Mouse (Mus musculus) regulatory T cell (primary cell): Measurements from ENCODE around the gene Rtn4rl1.

Experiments used
- in situ Hi-C: fragments of 300-600 bp; cut with MboI, MseI; formaldehyde crosslinking; loops from one replicate; pipeline ENCODE4 v1.15.1; 2025; ENCODE audit warnings: high pct_unique_total_duplicates

Rtn4rl1 gene

GRCm38 (mm10) chr11:75184986-75185385, 8.6 kb upstream of the Rtn4rl1 start:
- in situ Hi-C loops: no loop called here

GRCm38 (mm10) chr11:75189713-75190370, 3.7 kb upstream of the Rtn4rl1 start:
- in situ Hi-C loops: loop anchor here (5.0 kb wide), 1 partner anchor 97 kb away; no protein-coding TSS in a partner anchor

- in situ Hi-C loops: loop anchor here (5.0 kb wide), 1 partner anchor 97 kb away; no protein-coding TSS in a partner anchor
These were observed 3.2 kb upstream of the Rtn4rl1 start for GRCm38 (mm10) chr11:75190371-75190724.

DNA sequence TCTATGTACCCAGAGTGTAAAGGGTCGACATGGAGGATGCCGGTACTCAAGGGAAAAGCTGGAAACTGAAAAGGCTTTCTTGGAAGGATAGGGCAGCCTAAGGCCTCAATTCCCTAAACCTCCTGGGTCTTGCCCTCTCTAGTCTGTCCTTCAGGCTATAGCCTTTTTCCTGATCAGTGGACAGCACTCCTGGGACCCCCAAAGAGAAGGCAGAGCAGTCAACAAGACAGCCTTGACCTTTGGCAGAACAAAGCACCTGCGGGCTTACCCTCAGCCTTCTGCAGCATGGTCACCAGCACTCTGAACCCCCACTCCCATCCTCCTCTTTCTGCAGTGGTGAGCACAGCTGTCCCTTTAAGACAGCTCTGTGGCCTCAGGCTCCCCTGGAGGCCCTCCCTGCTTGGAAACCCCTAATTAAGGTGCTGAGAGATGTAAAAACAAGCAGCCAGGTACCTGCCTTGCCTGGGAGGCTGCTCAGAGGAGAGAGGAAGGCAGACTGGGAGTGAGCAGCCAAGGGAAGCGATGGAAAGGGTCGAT, 2.6 kb upstream of the Rtn4rl1 start, which contains the start of gene Dph1:
Gene Dph1, minus strand, starts transcription at position 337 of the 537 bp plus-strand sequence.
- in situ Hi-C loops: loop anchor here (5.0 kb wide), 1 partner anchor 96 kb away; no protein-coding TSS in a partner anchor

DNA sequence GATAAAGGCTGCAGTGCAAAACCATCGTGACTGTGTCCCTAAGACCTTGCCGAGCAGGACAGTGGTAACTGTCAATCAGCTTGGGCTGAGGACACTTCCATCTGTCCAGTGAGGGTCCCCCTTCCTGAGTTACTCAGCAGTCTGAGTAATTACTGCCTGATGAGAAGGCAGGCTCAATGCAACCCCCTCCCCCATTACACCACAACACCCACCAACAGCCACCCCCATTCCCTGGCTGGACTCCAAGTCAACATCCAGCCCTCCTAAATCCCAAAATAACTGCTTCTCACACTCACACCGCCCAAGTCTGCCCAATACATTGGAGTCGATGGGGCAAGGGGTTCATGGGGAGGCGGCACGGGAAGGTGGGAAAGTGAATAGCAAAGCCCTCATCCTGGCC, 1.7 kb upstream of the Rtn4rl1 start:
- in situ Hi-C loops: loop anchor here (5.0 kb wide), 1 partner anchor 95 kb away; no protein-coding TSS in a partner anchor

GRCm38 (mm10) chr11:75192336-75193214, 1.0 kb upstream of the Rtn4rl1 start:
- in situ Hi-C loops: loop anchor here (5.0 kb wide), 1 partner anchor 95 kb away; no protein-coding TSS in a partner anchor

- in situ Hi-C loops: loop anchor here (5.0 kb wide), 1 partner anchor 93 kb away; no protein-coding TSS in a partner anchor
These were observed 702 bp downstream of the Rtn4rl1 start for GRCm38 (mm10) chr11:75194121-75194849.

DNA sequence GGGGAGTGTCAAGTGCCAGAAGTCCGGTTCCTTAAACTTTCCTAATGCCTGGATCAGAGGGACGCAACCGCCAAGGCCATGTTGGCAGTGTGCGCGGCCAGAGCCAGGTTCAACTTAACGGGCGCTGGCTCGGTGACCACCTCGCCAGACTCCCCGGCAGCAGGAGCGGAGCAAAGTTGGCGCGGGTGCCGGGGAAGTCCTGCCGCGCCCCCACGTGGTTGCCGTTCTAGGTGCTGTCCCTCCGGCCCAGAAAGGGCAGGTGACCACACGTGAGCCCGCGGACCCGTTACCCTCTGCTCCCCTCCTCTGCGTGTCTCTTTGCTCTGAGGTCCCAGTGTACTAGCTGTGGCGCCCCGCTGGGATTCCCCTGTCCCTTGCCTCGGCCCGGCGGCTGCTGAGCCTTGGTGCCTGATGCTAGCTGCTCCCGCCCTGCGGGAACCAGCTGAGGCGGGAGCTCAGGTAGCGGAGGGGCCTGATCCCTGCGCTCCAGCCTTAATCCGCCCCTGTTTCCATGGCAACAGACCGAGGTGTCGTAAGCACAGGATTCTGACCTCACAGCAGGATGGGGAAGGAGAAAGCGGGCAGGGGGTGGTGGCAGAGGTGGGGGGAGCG, 1.4 kb downstream of the Rtn4rl1 start:
- in situ Hi-C loops: loop anchor here (5.0 kb wide), 1 partner anchor 92 kb away; no protein-coding TSS in a partner anchor

- in situ Hi-C loops: no loop called here
These were observed 2.5 kb downstream of the Rtn4rl1 start for GRCm38 (mm10) chr11:75196131-75196530.

DNA sequence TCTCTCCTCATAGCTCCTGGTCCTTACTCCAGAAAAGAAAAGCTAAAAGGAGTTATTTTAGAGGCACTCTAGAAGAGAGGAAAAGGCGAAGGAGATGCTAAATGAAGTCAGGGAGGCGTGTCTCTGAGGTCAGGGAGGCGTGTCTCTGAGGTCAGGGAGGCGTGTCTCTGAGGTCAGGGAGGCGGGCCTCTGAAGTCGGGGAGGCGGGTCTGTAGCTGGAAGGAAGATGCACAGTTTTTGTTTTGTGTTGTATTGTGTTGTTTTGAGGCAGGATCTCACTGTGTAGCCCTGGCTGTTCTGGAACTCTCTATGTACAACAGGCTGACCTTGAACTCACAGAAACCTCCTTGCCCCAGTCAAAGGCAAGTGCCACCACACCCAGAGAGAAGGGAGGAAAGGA, 4.4 kb downstream of the Rtn4rl1 start:
- in situ Hi-C loops: no loop called here

- in situ Hi-C loops: no loop called here
These were observed 5.2 kb downstream of the Rtn4rl1 start for GRCm38 (mm10) chr11:75198792-75199191.

DNA sequence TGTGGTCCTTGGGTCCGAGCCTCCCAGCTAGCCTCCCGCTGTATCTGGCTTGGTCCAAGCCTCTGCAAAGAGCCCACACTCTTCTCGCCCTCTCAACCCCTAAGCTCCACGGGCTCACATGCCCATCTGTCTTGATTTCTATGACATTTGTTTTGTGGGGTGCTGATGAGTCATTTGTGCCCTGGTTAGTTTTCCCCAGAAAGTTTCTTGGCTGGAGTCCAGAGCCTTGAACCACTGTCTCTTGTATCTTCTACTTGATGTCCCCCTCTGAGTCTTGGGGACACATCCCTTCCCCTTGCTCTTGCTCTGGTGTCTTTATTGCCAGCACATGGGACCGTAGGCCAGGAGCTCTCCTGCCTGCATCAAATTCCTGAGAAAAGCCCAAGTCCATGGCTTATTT, 6.4 kb downstream of the Rtn4rl1 start:
- in situ Hi-C loops: no loop called here

GRCm38 (mm10) chr11:75200935-75201334, 7.4 kb downstream of the Rtn4rl1 start:
- in situ Hi-C loops: no loop called here

DNA sequence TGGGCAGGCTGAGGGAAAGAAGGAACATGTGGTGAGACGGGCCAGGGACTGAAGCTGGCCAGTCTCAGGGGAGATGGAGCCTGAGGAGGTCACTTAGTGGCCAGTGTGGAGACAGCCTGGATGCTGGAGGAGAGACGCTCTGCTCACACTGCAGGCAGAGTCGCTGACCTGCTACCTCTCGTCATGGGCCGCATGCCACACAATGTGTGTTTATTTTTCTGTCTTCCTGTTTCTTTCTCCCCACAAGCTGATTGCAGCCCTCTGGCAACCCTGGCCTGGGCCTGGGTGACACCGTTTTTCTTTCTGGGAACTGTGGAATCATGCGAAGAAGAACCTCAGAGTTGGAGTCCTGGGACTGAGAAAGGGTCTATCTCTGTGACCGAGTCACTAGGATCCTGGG, 8.1 kb downstream of the Rtn4rl1 start:
- in situ Hi-C loops: no loop called here

- in situ Hi-C loops: no loop called here
These were observed 10.3 kb downstream of the Rtn4rl1 start for GRCm38 (mm10) chr11:75203926-75204325.

DNA sequence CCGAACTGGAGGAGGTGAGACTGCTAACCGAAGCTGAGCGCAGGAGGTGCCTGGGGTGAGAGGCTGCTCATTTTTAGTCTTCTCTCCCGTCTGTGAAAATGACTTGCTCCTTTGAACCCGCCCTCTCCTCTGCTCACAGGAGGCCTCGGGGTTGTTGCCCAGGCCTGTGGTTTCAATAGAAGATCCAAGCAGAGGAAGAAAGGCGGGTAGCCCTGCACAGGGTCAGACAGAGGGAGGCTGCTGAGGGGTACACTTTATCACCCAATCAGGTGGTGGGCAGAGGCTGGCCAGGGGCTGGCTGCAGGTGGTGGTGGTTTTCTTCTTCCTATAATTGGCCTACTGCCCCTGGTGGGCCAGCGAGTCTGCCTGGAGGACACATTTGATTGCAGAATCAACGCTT, 10.9 kb downstream of the Rtn4rl1 start:
- in situ Hi-C loops: no loop called here

GRCm38 (mm10) chr11:75206347-75206746, 12.8 kb downstream of the Rtn4rl1 start:
- in situ Hi-C loops: no loop called here

DNA sequence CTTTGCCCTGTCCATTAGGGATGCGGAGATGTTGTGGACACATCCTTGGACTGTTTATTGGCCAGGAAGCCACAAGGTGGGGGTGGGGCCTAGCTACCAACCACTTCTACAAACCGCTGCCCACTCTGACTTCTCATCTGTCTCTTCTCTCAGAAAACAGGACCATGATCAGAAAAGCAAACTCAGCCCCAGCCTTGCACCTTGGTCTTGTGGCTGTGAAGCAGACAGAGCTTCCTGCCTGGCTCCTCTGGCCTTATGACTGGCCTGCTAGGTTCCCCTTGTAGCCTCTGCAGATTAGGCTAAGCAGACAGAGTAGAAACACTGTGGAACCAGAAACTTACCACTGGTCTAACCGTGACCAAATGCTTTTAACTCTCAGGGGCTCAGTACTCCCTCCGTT, 15.8 kb downstream of the Rtn4rl1 start:
- in situ Hi-C loops: no loop called here

DNA sequence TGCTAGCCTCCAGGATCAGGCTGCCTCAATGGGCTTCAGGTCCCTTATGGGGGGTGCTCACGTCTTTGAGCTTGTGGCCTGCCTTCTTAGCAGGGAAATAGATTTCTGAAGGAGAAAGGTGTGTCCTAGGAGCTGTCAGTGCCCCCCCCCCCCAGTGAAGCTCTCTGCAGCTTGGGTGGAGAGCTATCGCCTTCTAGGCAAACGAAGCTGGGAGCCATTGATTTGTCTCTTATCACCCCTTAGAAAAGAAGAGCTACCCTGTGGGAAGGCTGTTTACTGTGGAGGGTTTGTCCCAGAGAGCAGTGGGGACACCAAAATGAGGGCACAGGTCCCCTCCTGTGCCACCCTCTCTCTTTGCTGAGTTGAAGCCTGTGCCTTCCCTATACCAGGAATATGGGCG, 16.5 kb downstream of the Rtn4rl1 start:
- in situ Hi-C loops: no loop called here

DNA sequence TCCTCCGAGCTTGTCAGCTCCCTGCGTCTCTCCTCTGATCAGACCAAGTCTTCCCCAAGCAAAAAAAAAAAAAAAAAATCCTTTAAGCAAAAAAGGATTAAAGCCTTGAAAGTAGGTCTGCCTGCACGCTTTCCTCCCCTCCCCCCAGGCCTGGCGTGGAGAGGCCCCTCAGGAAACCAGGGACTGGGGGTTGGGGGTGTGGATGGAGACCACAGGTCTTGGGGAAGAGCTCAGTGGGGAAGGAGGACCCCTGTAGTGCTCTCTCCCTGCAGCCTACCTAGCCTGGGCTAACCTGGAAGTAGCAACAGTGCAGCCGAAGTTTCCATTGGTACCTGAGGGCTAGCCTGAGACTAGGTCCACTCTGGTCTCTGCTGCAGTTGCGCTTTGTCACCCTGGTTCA, 17.2 kb downstream of the Rtn4rl1 start:
- in situ Hi-C loops: no loop called here

- in situ Hi-C loops: no loop called here
These were observed 18.6 kb downstream of the Rtn4rl1 start for GRCm38 (mm10) chr11:75212031-75212667.
